Mouse (Mus musculus) cerebral cortex, adult 2 months (tissue): Measurements from ENCODE around the gene Hist1h2bl.

Experiments used
- WGBS: fragments of 180-500 bp; shearing (Covaris S2); methylation state at CpG from one replicate; pipeline ENCODE4 v1.1.7; 2018; 5-methylcytosine and 5-hydroxymethylcytosine counted together

Gene Hist1h2bl

GRCm38 (mm10) chr13:21722373-21722925 lies 6.5 kb upstream of the Hist1h2bl start:
- WGBS = 4% methylated on average over 11 of the region's 11 CpGs

- under 1% methylated on average over 37 of the region's 37 CpGs for WGBS
Measured at GRCm38 (mm10) chr13:21721757-21722372, 5.9 kb upstream of the Hist1h2bl start, which contains the start of gene Hist1h2bm. Gene Hist1h2bm (plus strand): TSS chr13:21722044.

- 3% methylated on average over 24 of the region's 44 CpGs for WGBS
Measured at GRCm38 (mm10) chr13:21721107-21721756, 5.3 kb upstream of the Hist1h2bl start.

GRCm38 (mm10) chr13:21718381-21719080 lies 2.6 kb upstream of the Hist1h2bl start:
- WGBS = 80% methylated on average over 4 of the region's 4 CpGs

- 4% methylated on average over 32 of the region's 56 CpGs for WGBS
Measured at GRCm38 (mm10) chr13:21717397-21718357, 1.7 kb upstream of the Hist1h2bl start, which contains the start of gene Hist1h3h. Gene Hist1h3h (plus strand): TSS chr13:21717659.

- 0% methylated on average over 15 of the region's 38 CpGs for WGBS
Measured at GRCm38 (mm10) chr13:21716540-21717391, 823 bp upstream of the Hist1h2bl start.

GRCm38 (mm10) chr13:21715131-21715863 lies 646 bp downstream of the Hist1h2bl start:
- WGBS = under 1% methylated on average over 22 of the region's 22 CpGs

GRCm38 (mm10) chr13:21714725-21715124 lies 1.2 kb downstream of the Hist1h2bl start:
- whole genome bisulfite sequencing = under 1% methylated on average over 7 of the region's 7 CpGs

- WGBS = 32% methylated on average over 4 of the region's 4 CpGs
Measured at GRCm38 (mm10) chr13:21711698-21712097, 4.2 kb downstream of the Hist1h2bl start.

- 3% methylated on average over 22 of the region's 22 CpGs for WGBS
Measured at GRCm38 (mm10) chr13:21710821-21711525, 5.0 kb downstream of the Hist1h2bl start.

GRCm38 (mm10) chr13:21710031-21710711 lies 5.8 kb downstream of the Hist1h2bl start:
- under 1% methylated on average over 32 of the region's 32 CpGs for WGBS

GRCm38 (mm10) chr13:21706669-21707068 lies 9.3 kb downstream of the Hist1h2bl start:
- WGBS = 65% methylated on average over 4 of the region's 4 CpGs

GRCm38 (mm10) chr13:21697811-21698210 lies 18.1 kb downstream of the Hist1h2bl start, which contains the start of gene Olfr1359:
Gene Olfr1359 (plus strand): TSS chr13:21698111.

GRCm38 (mm10) chr13:21677305-21677704 lies 38.6 kb downstream of the Hist1h2bl start, which contains the start of gene Olfr1360:
Gene Olfr1360 (minus strand): TSS chr13:21677405.
- WGBS = 82% methylated on average over 2 of the region's 2 CpGs
